Mouse (Mus musculus) retina, postnatal 7 days (tissue): ENCODE measurements at regions not wholly inside any gene's neighbourhood (a gene's known extent, or its start where the extent isn't known, plus 50 kb on each side); places are given as distances from the start of the nearest gene placed in this dataset.
A peak's percentile ranks its signal among the peaks of the same experiment; 100 is the strongest.
"Not testable (repeated sequence)": the region's sequence is repeated elsewhere in the genome, so short reads cannot be mapped to it uniquely, and the experiment has no call there.

Experiments
- DNase-seq: peaks from one replicate; pipeline ENCODE4 v3.0.0-alpha.2; 2012; ENCODE audit warnings: low read depth, low spot score

DNA sequence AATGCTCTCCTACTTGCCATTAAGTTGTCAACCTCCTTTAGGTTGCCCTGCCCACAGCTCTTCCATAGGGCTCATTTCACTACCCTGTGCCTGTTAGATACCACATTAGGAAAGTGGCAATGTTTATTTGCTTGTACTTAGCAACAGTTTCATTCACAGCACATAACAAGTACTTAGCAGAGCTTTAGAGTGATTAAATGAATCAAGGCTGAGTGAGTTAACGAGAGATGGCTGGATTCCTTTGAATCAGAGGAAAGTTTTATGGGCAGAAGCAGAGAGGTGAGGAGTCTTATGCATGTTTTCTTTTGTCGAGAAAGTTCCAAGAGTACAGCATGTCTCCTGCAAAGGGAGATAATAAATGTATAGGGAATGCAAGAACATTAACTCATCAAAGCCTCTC, 60.5 kb downstream of the Ptgs2 start:
- no peak for DNase-seq

- no peak for DNase-seq
Observed at GRCm38 (mm10) chr1:150164890-150165596, 65.2 kb downstream of the Ptgs2 start.

- no peak for DNase-seq
Observed at GRCm38 (mm10) chr1:150165597-150165973, 65.8 kb downstream of the Ptgs2 start.

GRCm38 (mm10) chr1:150167172-150167571, 67.3 kb downstream of the Ptgs2 start:
- DNase-seq: no peak

GRCm38 (mm10) chr1:150174204-150174603, 74.4 kb downstream of the Ptgs2 start:
- no peak for DNase-seq

GRCm38 (mm10) chr1:150177029-150177740, 77.4 kb downstream of the Ptgs2 start:
- DNase-seq: no peak

- no peak for DNase-seq
Observed at GRCm38 (mm10) chr1:150202022-150202421, 102.2 kb downstream of the Ptgs2 start.

DNA sequence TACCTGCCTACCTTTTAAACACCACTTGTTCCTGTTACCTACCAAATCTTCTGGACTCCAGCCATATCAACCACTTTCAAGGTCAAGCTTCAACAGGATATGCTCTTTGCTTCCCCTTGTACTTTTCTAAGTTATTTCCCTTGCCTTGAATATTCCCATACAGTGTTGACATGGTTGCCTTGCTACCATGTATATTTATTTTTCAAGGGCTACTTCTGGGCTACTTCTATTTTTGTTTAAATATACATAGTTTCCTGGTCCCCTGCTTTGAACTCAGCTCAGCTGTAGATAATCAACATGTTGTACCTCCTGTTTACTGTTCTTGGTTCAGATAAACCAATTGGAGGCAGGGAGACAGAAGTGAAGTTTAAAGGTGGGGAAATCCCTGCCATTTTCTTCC, 106.8 kb upstream of the Pdc start:
- DNase-seq: no peak

- DNase-seq: no peak
Observed at GRCm38 (mm10) chr1:150216672-150217071, 102.5 kb upstream of the Pdc start.

DNA sequence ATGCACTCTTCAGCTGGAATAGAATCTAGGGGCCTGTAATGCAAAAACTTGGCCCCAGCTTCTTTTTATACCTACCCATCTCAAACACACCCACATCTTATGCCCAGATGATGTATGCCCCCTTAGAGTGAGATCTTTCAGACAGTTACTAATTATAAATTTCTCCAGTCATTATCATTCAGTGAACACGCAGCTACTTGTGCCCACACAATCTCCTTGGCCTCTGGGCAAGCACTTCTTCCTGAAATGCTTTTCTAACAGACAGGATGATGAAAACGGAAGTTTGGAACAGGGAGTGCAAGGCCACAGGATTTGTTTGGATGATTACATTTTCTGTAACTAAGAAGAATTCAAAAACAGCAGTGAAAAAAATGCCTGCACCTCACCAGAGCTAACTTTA, 100.4 kb upstream of the Pdc start:
- DNase-seq: no peak

GRCm38 (mm10) chr1:150225529-150225928, 93.7 kb upstream of the Pdc start:
- no peak for DNase-seq

GRCm38 (mm10) chr1:150239504-150239903, 79.7 kb upstream of the Pdc start:
- DNase-seq: not testable (repeated sequence)

- no peak for DNase-seq
Observed at GRCm38 (mm10) chr1:150240110-150240509, 79.1 kb upstream of the Pdc start.

DNA sequence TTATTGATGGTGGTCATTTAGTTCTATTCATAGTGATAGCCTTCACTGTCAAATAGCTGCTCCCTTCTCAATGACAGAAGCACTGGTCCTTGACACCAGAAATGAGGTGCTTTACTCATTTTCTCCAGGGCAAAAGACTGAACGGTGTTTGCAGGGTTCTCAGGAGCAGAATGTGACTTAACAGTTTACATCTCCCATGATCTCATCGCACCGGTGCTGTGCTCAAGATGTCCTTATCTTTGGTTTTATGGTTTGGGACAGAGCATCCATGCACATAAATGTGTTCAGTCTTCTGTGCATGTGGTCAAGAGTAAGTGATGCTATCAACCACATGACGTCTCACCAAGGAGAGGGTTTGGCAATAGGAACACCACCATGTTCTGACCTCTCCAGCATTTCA, 78.1 kb upstream of the Pdc start:
- DNase-seq: no peak

DNA sequence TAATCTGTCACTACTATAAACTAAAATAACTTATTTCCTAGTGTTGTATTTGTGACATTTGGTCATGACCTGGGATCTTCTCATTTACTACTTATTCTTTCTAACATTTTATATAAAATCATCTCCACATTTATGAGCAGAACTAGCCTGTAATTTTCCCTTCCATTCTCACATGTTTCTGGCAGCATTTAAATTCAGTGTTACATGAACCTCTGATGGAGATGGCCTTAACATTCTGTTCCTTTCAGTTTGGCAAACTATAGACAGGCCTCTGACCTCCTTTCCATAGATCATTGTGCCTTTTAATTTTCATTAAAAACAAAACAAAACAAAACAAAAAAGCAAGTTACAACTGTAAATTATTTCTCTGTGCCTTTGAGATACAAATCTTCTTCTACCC, 77.1 kb upstream of the Pdc start:
- DNase-seq: no peak

GRCm38 (mm10) chr1:150244916-150245315, 74.3 kb upstream of the Pdc start:
- no peak for DNase-seq

- no peak for DNase-seq
Observed at GRCm38 (mm10) chr1:150251422-150251821, 67.8 kb upstream of the Pdc start.

GRCm38 (mm10) chr1:150251876-150252275, 67.3 kb upstream of the Pdc start:
- no peak for DNase-seq

- no peak for DNase-seq
Observed at GRCm38 (mm10) chr1:150257596-150257995, 61.6 kb upstream of the Pdc start.

DNA sequence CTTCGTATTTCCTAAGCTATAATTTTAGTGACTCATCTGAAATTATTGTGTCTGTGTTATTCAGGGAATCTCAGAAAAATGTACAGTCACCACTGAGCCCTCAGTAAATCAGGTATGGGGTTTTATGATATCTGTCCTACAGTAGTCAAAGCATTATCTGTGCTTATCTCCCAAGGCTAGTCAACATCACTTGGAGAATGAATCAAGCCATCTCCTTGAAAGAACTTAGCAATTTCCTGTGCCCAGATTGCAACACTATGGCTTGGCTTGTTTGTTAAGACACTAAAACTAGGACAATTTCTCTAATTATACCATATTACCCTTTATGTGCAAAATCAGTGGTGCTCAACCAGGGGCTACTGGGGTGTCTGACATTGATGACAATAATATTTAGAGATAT, 58.9 kb upstream of the Pdc start:
- DNase-seq: no peak

DNA sequence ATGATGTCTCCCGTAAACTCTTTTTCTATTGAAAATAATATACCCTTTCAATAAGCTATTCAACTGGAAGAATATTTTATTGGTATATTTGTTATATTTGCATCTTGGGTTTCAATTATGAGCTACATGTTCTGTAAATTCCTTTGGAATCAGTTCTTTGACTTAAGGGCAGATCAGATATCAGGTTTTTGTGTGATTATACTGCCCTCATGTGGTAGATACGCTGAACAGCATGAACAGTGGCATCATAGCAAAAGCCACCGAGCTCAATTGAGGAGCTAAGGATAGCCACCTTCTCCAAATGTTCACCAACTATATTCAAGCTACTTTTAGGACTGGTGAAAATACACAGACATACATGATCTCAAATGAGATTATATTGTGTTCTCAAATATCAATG, 52.7 kb upstream of the Pdc start:
- peak; percentile 30 for DNase-seq

DNA sequence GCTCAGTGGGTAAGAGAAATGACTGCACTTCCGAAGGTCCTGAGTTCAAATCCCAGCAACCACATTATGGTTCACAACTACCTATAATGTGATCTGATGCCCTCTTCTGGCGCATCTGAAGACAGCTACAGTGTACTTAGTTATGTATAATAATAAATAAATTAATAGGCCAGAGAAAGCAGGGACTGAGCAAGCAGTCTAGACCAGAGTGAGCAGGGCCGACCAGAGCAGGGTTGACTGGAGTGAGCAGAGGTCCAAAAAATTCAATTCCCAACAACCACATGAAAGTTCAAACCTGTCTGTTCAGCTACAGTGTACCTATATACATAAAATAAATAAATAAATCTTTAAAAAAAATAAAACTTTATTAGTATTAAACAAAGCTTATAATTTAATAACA, 52.2 kb upstream of the Pdc start:
- DNase-seq: no peak
